Mouse (Mus musculus) brain, embryonic 14.5 days (tissue): ENCODE results near the gene Mfap2.

Source experiments
- CTCF ChIP-seq: fragments of 200-500 bp; IDR thresholded peaks from 2 replicates; pipeline ENCODE4 v1.5.1; 2012; ENCODE audit warnings: inconsistent platforms, mild to moderate bottlenecking, moderate library complexity, borderline replicate concordance; ENCODE audit not compliant: insufficient read depth, insufficient read length; ENCODE audit errors: extremely low read depth
- POLR2A ChIP-seq: fragments of 200-500 bp; IDR thresholded peaks from 2 replicates; pipeline ENCODE4 v1.6.1; 2012; ENCODE audit warnings: mild to moderate bottlenecking, inconsistent platforms, borderline replicate concordance; ENCODE audit not compliant: poor library complexity, insufficient read depth, insufficient read length, severe bottlenecking; ENCODE audit errors: extremely low read depth

DNA sequence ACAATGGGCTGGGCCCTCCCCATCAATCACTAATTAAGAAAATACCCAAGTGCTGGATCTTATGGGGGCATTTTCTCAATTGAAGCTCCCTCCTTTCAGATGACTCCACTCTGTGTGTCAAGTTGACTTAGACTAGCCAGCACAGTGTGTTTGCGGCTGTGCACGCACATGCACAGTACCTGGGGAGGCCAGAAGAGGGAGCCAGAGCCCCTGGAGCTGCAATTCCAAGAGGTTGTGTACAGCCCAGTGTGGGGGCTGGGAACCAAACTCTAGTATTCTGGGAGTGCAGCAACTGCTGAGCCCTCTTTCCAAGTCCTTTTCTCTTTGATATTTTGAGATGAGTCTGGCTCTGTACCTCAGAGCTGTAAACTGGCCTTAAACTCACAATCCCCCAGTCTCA lies 28.6 kb upstream of the Mfap2 start:
- TF ChIP-seq CTCF (peak; percentile 27; the same call in 1 of the 2 replicates), POLR2A (no peak)
